15 mouse cellular contexts compared by ENCODE assay signal in the genomic region with DNA sequence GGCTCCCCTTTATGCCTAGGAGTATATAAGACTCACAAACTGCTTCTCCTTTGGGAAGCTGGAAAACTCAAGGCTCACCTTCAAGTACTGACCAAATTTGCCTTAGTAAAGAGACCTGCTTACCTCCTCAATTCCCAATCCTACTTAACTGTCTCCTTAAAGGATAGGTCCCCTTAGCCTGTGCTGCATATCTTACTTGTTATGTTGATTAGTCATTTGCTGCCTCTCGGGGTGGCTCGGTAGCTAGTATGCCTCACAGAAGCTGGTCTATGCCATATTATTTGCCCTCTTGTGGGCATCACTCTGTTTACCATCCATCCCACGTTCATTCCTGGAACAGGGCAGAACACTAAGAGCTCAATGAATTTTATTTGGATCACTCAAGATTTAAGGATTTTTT. TPM values are rescaled to one million over a fixed set of nuclear protein-coding genes. Genes with fewer than 3 reads are reported as not detected.
DNase-seq lines count a peak whose midpoint lies in the region; ATAC-seq and TF ChIP-seq lines count a peak whose summit lies in the region.
"Had no signal": no experiment of that assay in that cellular context is flagged by ENCODE, and none has a peak within 500 bp of the region (broad histone marks: within the 10 kb centered on the region; RNA-seq: fewer than 3 reads in every experiment).

No protein-coding gene starts in this region.

- H3K4me3 ChIP-seq in liver, postnatal 0 days (ENCODE audit: low read depth, low read length) = no peak overlapping the region
- no peak overlapping the region for H3K4me3 ChIP-seq in forebrain, embryonic 13.5 days
- no peak overlapping the region for H3K4me3 ChIP-seq in hindbrain, postnatal 0 days (ENCODE audit: low read length)
- no peak overlapping the region for H3K4me3 ChIP-seq in neural tube, embryonic 15.5 days (replicated peaks)
- H3K4me3 ChIP-seq: heart, embryonic 10.5 days; megakaryocyte, embryonic 14.5 days had no signal

- no peaks in the 10 kb centered on the region for H3K36me3 ChIP-seq in liver, postnatal 0 days (replicated peaks; ENCODE audit: insufficient read depth, low read length)
- H3K36me3 ChIP-seq in forebrain, embryonic 13.5 days (ENCODE audit: poor library complexity, severe bottlenecking) = no peaks in the 10 kb centered on the region
- H3K36me3 ChIP-seq in hindbrain, postnatal 0 days (ENCODE audit: insufficient read depth, low read length) = no peaks in the 10 kb centered on the region
- H3K36me3 ChIP-seq in neural tube, embryonic 15.5 days = no peaks in the 10 kb centered on the region
- H3K36me3 ChIP-seq: heart, embryonic 10.5 days had no signal

- H3K27me3 ChIP-seq in liver, postnatal 0 days (ENCODE audit: insufficient read depth, low read length) = no peaks in the 10 kb centered on the region
- no peaks in the 10 kb centered on the region for H3K27me3 ChIP-seq in forebrain, embryonic 13.5 days
- no peaks in the 10 kb centered on the region for H3K27me3 ChIP-seq in hindbrain, postnatal 0 days (ENCODE audit: insufficient read depth, low read length)
- H3K27me3 ChIP-seq in neural tube, embryonic 15.5 days (replicated peaks) = no peaks in the 10 kb centered on the region
- H3K27me3 ChIP-seq: megakaryocyte, embryonic 14.5 days had no signal

- TF ChIP-seq EP300 in liver, postnatal 0 days (IDR thresholded peaks at IDR 0.05; ENCODE audit: low read depth) = no peak

- no peak for DNase-seq in liver, postnatal 0 days
- DNase-seq in liver = no peak
- no peak for DNase-seq in hindbrain, postnatal 0 days (ENCODE audit: low spot score)
- no peak for DNase-seq in right cerebral cortex, postnatal 14 days
- no peak for DNase-seq in cerebellum, postnatal 4 days (ENCODE audit: low spot score in 2 of 2)
- DNase-seq: cerebellum, adult 9-10 months; gastrocnemius, postnatal 10 days; kidney, adult 9 months; right cerebral cortex, postnatal 25 days had no signal

- no peak overlapping the region for H3K4me2 ChIP-seq in liver, postnatal 0 days (ENCODE audit: low read depth, low read length)
- 0 out of 2 replicates have a peak overlapping the region, but pooled peaks have one; percentile 1 for H3K4me2 ChIP-seq in forebrain, embryonic 13.5 days
- no peak overlapping the region for H3K4me2 ChIP-seq in hindbrain, postnatal 0 days (ENCODE audit: low read depth, low read length)
- H3K4me2 ChIP-seq in neural tube, embryonic 15.5 days = peak overlapping the region; percentile 11; the same call in 1 of the 2 replicates
- H3K4me2 ChIP-seq: liver, embryonic 11.5 days had no signal

- peak overlapping the region; percentile 89 for H3K27ac ChIP-seq in liver, postnatal 0 days (ENCODE audit: low read depth)
- peak overlapping the region; percentile 31; the same call in 1 of the 2 replicates for H3K27ac ChIP-seq in forebrain, embryonic 13.5 days
- H3K27ac ChIP-seq in hindbrain, postnatal 0 days = peak overlapping the region; percentile 36; the same call in 1 of the 2 replicates
- peak overlapping the region; percentile 34; the same call in 1 of the 2 replicates for H3K27ac ChIP-seq in neural tube, embryonic 15.5 days (replicated peaks)
- H3K27ac ChIP-seq: heart, embryonic 10.5 days had no signal

- H3K9ac ChIP-seq in liver, postnatal 0 days (replicated peaks) = no peak overlapping the region
- H3K9ac ChIP-seq in forebrain, embryonic 13.5 days = no peak overlapping the region
- no peak overlapping the region for H3K9ac ChIP-seq in hindbrain, postnatal 0 days (replicated peaks; ENCODE audit: low read length)
- no peak overlapping the region for H3K9ac ChIP-seq in neural tube, embryonic 15.5 days (replicated peaks)

- no peak for ATAC-seq in liver, postnatal 0 days
- peak; percentile 47 for ATAC-seq in forebrain, embryonic 13.5 days
- no peak for ATAC-seq in hindbrain, postnatal 0 days
- ATAC-seq in neural tube, embryonic 15.5 days (ENCODE audit: low FRiP score) = peak; percentile 10; the same call in 1 of the 2 replicates

- 60% methylated on average over 3 of the region's 3 CpGs for WGBS in liver, postnatal 0 days (ENCODE audit: insufficient replicate concordance)
- 42% methylated on average over 3 of the region's 3 CpGs for WGBS in forebrain, embryonic 13.5 days
- WGBS in hindbrain, postnatal 0 days = 25% methylated on average over 3 of the region's 3 CpGs
- WGBS in neural tube, embryonic 15.5 days = 27% methylated on average over 3 of the region's 3 CpGs

- H3K9me3 ChIP-seq in liver, postnatal 0 days (ENCODE audit: low read length) = no peaks in the 10 kb centered on the region
- H3K9me3 ChIP-seq in forebrain, embryonic 13.5 days (replicated peaks) = no peaks in the 10 kb centered on the region
- no peaks in the 10 kb centered on the region for H3K9me3 ChIP-seq in hindbrain, postnatal 0 days (ENCODE audit: low read length)
- H3K9me3 ChIP-seq in neural tube, embryonic 15.5 days (replicated peaks) = no peaks in the 10 kb centered on the region
- H3K9me3 ChIP-seq: heart, embryonic 10.5 days; megakaryocyte, embryonic 14.5 days had no signal

- peaks cover 9% of the 10 kb centered on the region; the same call in 1 of the 2 replicates for H3K4me1 ChIP-seq in liver, postnatal 0 days (ENCODE audit: insufficient read depth)
- H3K4me1 ChIP-seq in forebrain, embryonic 13.5 days = peaks cover 13% of the 10 kb centered on the region; the same call in 1 of the 2 replicates
- no peaks in the 10 kb centered on the region for H3K4me1 ChIP-seq in hindbrain, postnatal 0 days (ENCODE audit: insufficient read depth, low read length)
- H3K4me1 ChIP-seq in neural tube, embryonic 15.5 days = peaks cover 20% of the 10 kb centered on the region
- H3K4me1 ChIP-seq: megakaryocyte, embryonic 14.5 days had no signal

- TF ChIP-seq CTCF in liver, postnatal 0 days (IDR thresholded peaks at IDR 0.05; ENCODE audit: low read depth) = no peak
- no peak for TF ChIP-seq CTCF in hindbrain, postnatal 0 days (IDR thresholded peaks at IDR 0.05; ENCODE audit: low read depth)

RNA-seq across cellular contexts. Expression of a gene that starts 14.7 kb away (rescaled TPM):
- 0.05 and 0.12 TPM in 2 replicates for polyA plus RNA-seq in liver, postnatal 0 days (2015; fragmentation: Nextera tagmentation; extraction: Ambion mirVana)
- 31.3 and 34.6 TPM in 2 replicates for polyA plus RNA-seq in forebrain, embryonic 13.5 days (2015; fragmentation: Nextera tagmentation; extraction: Ambion mirVana)
- total RNA-seq in hindbrain, postnatal 0 days (2014; rRNA removed) = 52.6 and 65.1 TPM in 2 replicates
- 31.1 and 32.1 TPM in 2 replicates for polyA plus RNA-seq in hindbrain, postnatal 0 days (2015; fragmentation: Nextera tagmentation; extraction: Ambion mirVana)
- 35.2 and 42.8 TPM in 2 replicates for polyA plus RNA-seq in neural tube, embryonic 15.5 days (2015; fragmentation: Nextera tagmentation; extraction: Ambion mirVana)
- total RNA-seq: hematopoietic stem cell, adult 5-6 weeks had no signal

Comparison
In these comparisons a context has a peak if more than half of its experiments do, and no peak if none do; other contexts are left out.
1. ATAC-seq: peak in forebrain, embryonic 13.5 days (single experiment) and neural tube, embryonic 15.5 days (single experiment); none in liver, postnatal 0 days (single experiment) and hindbrain, postnatal 0 days (single experiment).
2. H3K27ac ChIP-seq: peak in every context shown above with its lines; median percentile 89 in liver, postnatal 0 days; 36 in hindbrain, postnatal 0 days; 34 in neural tube, embryonic 15.5 days; 31 in forebrain, embryonic 13.5 days.
3. H3K4me2 ChIP-seq: peak in forebrain, embryonic 13.5 days (single experiment) and neural tube, embryonic 15.5 days (single experiment); none in liver, postnatal 0 days (single experiment) and hindbrain, postnatal 0 days (single experiment).
4. RNA of a gene that starts 14.7 kb away (polyA plus RNA-seq): 35.2 to 42.8 TPM in neural tube, embryonic 15.5 days, 31.1 to 32.1 TPM in hindbrain, postnatal 0 days and 31.3 to 34.6 TPM in forebrain, embryonic 13.5 days; 0.05 to 0.12 TPM in liver, postnatal 0 days; every median in the first group is over 10 times any median in the second.